Mouse (Mus musculus) hindbrain, postnatal 0 days (tissue): ENCODE measurements at regions not wholly inside any gene's neighbourhood (a gene's known extent, or its start where the extent isn't known, plus 50 kb on each side); places are given as distances from the start of the nearest gene placed in this dataset.

Experiments used
- ATAC-seq: fragments of 200-750 bp; cut with Nextera tagmentation; 2 replicates; pipeline ENCODE4 v1.8.0; 2017; ENCODE audit warnings: mild to moderate bottlenecking, moderate TSS enrichment, moderate library complexity
- DNase-seq: peaks from one replicate; pipeline ENCODE4 v3.0.0-alpha.2; 2015; ENCODE audit warnings: low spot score
- H3K27ac ChIP-seq: fragments of 300-500 bp; sonication (generic); 2 replicates; pipeline ENCODE4 v1.5.1; 2014; ENCODE audit warnings: mild to moderate bottlenecking
- H3K27me3 ChIP-seq: fragments of 300-500 bp; sonication (generic); 2 replicates; pipeline ENCODE4 v1.6.1; 2014; ENCODE audit warnings: low read length, mixed read lengths; ENCODE audit not compliant: insufficient read depth
- H3K36me3 ChIP-seq: fragments of 300-500 bp; sonication (generic); 2 replicates; pipeline ENCODE4 v1.6.1; 2014; ENCODE audit warnings: low read length, mixed read lengths; ENCODE audit not compliant: insufficient read depth
- H3K4me1 ChIP-seq: fragments of 300-500 bp; sonication (generic); 2 replicates; pipeline ENCODE4 v1.6.1; 2014; ENCODE audit warnings: antibody characterized with exemption, low read length, mixed read lengths; ENCODE audit not compliant: insufficient read depth
- H3K4me2 ChIP-seq: fragments of 300-500 bp; sonication (generic); 2 replicates; pipeline ENCODE4 v1.6.1; 2014; ENCODE audit warnings: low read depth, mild to moderate bottlenecking, low read length, moderate library complexity, mixed read lengths
- H3K4me3 ChIP-seq: fragments of 300-500 bp; sonication (generic); 2 replicates; pipeline ENCODE4 v1.5.1; 2014; ENCODE audit warnings: low read length
- H3K9ac ChIP-seq: fragments of 300-500 bp; sonication (generic); replicated peaks from 2 replicates; pipeline ENCODE4 v1.6.1; 2014; ENCODE audit warnings: mild to moderate bottlenecking, low read length, moderate library complexity, mixed read lengths
- H3K9me3 ChIP-seq: fragments of 300-500 bp; sonication (generic); 2 replicates; pipeline ENCODE4 v1.6.1; 2016; ENCODE audit warnings: low read length, mixed read lengths
- CTCF ChIP-seq: IDR thresholded peaks from 2 replicates; pipeline ENCODE4 v1.5.1; 2016; ENCODE audit warnings: antibody characterized with exemption, control low read depth, low read depth
- WGBS: fragments of 180-500 bp; shearing (Covaris S2); extraction: QIAGEN DNeasy Blood & Tissue Kit; methylation state at CpG from one replicate; pipeline ENCODE4 v1.1.7; 2014; 5-methylcytosine and 5-hydroxymethylcytosine counted together

DNA sequence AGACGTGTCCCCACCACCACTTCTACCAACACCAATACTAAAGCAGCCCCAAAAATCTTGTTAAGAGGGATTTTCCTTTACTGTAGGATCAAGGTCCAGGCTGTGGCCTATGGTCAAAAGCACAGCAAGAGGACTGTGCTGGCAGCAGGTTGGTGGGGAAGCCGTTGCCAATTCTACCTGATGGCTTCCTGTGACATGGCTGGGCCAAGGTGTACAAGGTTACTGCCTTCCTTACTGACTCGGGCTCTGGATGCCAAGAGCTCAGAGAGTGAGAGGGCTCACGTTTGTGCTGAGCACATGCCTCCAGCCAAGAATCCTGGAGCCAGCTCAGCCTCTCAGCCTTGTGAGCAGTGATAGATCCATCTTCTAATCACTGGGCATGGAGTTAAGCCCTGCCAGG, 92.3 kb upstream of the Vstm2b start:
- Histone ChIP-seq H3K27ac (no peak overlapping the region), H3K9ac (no peak overlapping the region), H3K36me3 (no peaks in the 10 kb centered on the region), H3K4me2 (no peak overlapping the region), H3K4me1 (no peaks in the 10 kb centered on the region), H3K4me3 (no peak overlapping the region), H3K9me3 (no peaks in the 10 kb centered on the region), H3K27me3 (no peaks in the 10 kb centered on the region)
- WGBS = 80% methylated on average over 4 of the region's 4 CpGs
- DNase-seq = no peak
- no peak for ATAC-seq
- TF ChIP-seq CTCF = no peak

GRCm38 (mm10) chr7:40812952-40813351, 85.2 kb upstream of the Vstm2b start:
- Histone ChIP-seq H3K36me3 (no peaks in the 10 kb centered on the region), H3K9ac (no peak overlapping the region), H3K27me3 (no peaks in the 10 kb centered on the region), H3K4me3 (no peak overlapping the region), H3K4me1 (no peaks in the 10 kb centered on the region), H3K9me3 (no peaks in the 10 kb centered on the region), H3K27ac (no peak overlapping the region), H3K4me2 (no peak overlapping the region)
- DNase-seq = no peak
- TF ChIP-seq CTCF = no peak
- no peak for ATAC-seq
- WGBS = 90% methylated on average over 4 of the region's 4 CpGs

- DNase-seq = peak; percentile 62
- H3K36me3 ChIP-seq = no peaks in the 10 kb centered on the region
- no peak overlapping the region for H3K4me3 ChIP-seq
- ATAC-seq = peak; percentile 70
- H3K9me3 ChIP-seq = no peaks in the 10 kb centered on the region
- TF ChIP-seq CTCF = peak; percentile 8; the same call in 1 of the 2 replicates
- H3K27ac ChIP-seq = peak overlapping the region; percentile 54; the same call in 1 of the 2 replicates
- 0 out of 2 replicates have a peak, but pooled peaks cover 6% of the 10 kb centered on the region for H3K4me1 ChIP-seq
- WGBS = 38% methylated on average over 7 of the region's 7 CpGs
- no peak overlapping the region for H3K4me2 ChIP-seq
- no peaks in the 10 kb centered on the region for H3K27me3 ChIP-seq
- H3K9ac ChIP-seq = no peak overlapping the region
Observed at GRCm38 (mm10) chr7:40825141-40825742, 72.9 kb upstream of the Vstm2b start.

- 0 out of 2 replicates have a peak, but pooled peaks cover 6% of the 10 kb centered on the region for H3K4me1 ChIP-seq
- ATAC-seq (no peak), DNase-seq (peak; percentile 42)
- no peak for TF ChIP-seq CTCF
- no peaks in the 10 kb centered on the region for H3K9me3 ChIP-seq
- WGBS = 71% methylated on average over 5 of the region's 5 CpGs
- no peak overlapping the region for H3K4me3 ChIP-seq
- H3K27ac ChIP-seq = no peak overlapping the region
- H3K9ac ChIP-seq = no peak overlapping the region
- no peaks in the 10 kb centered on the region for H3K36me3 ChIP-seq
- H3K27me3 ChIP-seq = no peaks in the 10 kb centered on the region
- H3K4me2 ChIP-seq = no peak overlapping the region
Observed at GRCm38 (mm10) chr7:40829526-40829925, 68.6 kb upstream of the Vstm2b start.

GRCm38 (mm10) chr7:40831583-40831982, 66.5 kb upstream of the Vstm2b start:
- Histone ChIP-seq H3K27ac (no peak overlapping the region), H3K4me1 (no peaks in the 10 kb centered on the region), H3K36me3 (no peaks in the 10 kb centered on the region), H3K9ac (no peak overlapping the region), H3K4me2 (no peak overlapping the region), H3K9me3 (no peaks in the 10 kb centered on the region), H3K27me3 (no peaks in the 10 kb centered on the region), H3K4me3 (no peak overlapping the region)
- ATAC-seq = no peak
- WGBS = 89% methylated on average over 4 of the region's 4 CpGs
- DNase-seq = no peak
- no peak for TF ChIP-seq CTCF

GRCm38 (mm10) chr7:40842344-40842992, 55.7 kb upstream of the Vstm2b start:
- no peak overlapping the region for H3K4me2 ChIP-seq
- DNase-seq (no peak), ATAC-seq (no peak)
- H3K27me3 ChIP-seq = no peaks in the 10 kb centered on the region
- no peaks in the 10 kb centered on the region for H3K36me3 ChIP-seq
- no peaks in the 10 kb centered on the region for H3K9me3 ChIP-seq
- 52% methylated on average over 8 of the region's 8 CpGs for WGBS
- no peak for TF ChIP-seq CTCF
- H3K9ac ChIP-seq = no peak overlapping the region
- H3K27ac ChIP-seq = no peak overlapping the region
- H3K4me3 ChIP-seq = no peak overlapping the region
- H3K4me1 ChIP-seq = no peaks in the 10 kb centered on the region

DNA sequence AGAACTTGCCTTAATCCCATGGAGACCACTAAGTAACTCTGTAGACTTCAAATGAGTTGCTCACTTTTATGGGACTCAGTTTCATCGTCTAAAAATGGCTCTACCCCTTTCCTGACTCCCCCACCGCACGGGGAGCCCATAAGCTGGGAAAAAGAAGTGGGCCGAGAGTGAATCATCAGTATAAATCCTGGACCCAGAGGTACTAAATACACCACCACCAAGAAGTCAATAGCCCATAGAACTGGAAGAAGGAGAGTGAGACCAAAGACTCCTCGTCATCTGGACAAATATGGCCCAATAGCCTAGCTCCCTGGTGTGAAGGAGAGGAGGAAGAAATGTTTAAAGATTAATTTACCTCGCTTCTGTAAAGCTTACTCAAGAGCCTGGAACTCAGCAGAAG, 51.6 kb upstream of the Vstm2b start:
- WGBS = 87% methylated on average over 6 of the region's 6 CpGs
- H3K9me3 ChIP-seq = no peaks in the 10 kb centered on the region
- H3K4me3 ChIP-seq = no peak overlapping the region
- no peaks in the 10 kb centered on the region for H3K27me3 ChIP-seq
- no peak overlapping the region for H3K4me2 ChIP-seq
- no peak overlapping the region for H3K9ac ChIP-seq
- no peaks in the 10 kb centered on the region for H3K4me1 ChIP-seq
- DNase-seq (no peak), ATAC-seq (no peak)
- no peak overlapping the region for H3K27ac ChIP-seq
- TF ChIP-seq CTCF = no peak
- no peaks in the 10 kb centered on the region for H3K36me3 ChIP-seq
